Mouse (Mus musculus): ENCODE measurements around the gene Ctnnd2. TPM values are rescaled to one million over a fixed set of nuclear protein-coding genes. Genes with fewer than 3 reads are reported as not detected.

The Ctnnd2 gene
- polyA plus RNA-seq, 1 experiment from 2014 or later: 3.3 TPM

- Histone ChIP-seq H3K4me3 (replicated peaks) (no peak overlapping the region), H3K4me1 (replicated peaks) (no peaks in the 10 kb centered on the region), H3K27ac (no peak overlapping the region), H3K4me2 (no peak overlapping the region), H3K9ac (replicated peaks) (no peak overlapping the region), H3K36me3 (no peaks in the 10 kb centered on the region), H3K27me3 (no peaks in the 10 kb centered on the region), H3K9me3 (no peaks in the 10 kb centered on the region)
- no peak for ATAC-seq (ENCODE audit: insufficient number of reproducible peaks, insufficient read depth, low FRiP score, low TSS enrichment, low read depth)
- WGBS: 96% methylated on average over 3 of the region's 3 CpGs
These were observed 444.5 kb downstream of the Ctnnd2 start for GRCm38 (mm10) chr15:30616861-30617260.

GRCm38 (mm10) chr15:30617932-30618331 lies 445.5 kb downstream of the Ctnnd2 start:
- ATAC-seq (ENCODE audit: insufficient number of reproducible peaks, insufficient read depth, low FRiP score, low TSS enrichment, low read depth): no peak
- H3K4me1 ChIP-seq (replicated peaks): no peaks in the 10 kb centered on the region
- 71% methylated on average over 2 of the region's 2 CpGs for WGBS
- H3K27me3 ChIP-seq: no peaks in the 10 kb centered on the region
- H3K4me2 ChIP-seq: no peak overlapping the region
- H3K9me3 ChIP-seq: no peaks in the 10 kb centered on the region
- H3K27ac ChIP-seq: no peak overlapping the region
- no peak overlapping the region for H3K9ac ChIP-seq (replicated peaks)
- H3K36me3 ChIP-seq: no peaks in the 10 kb centered on the region
- H3K4me3 ChIP-seq (replicated peaks): no peak overlapping the region

DNA sequence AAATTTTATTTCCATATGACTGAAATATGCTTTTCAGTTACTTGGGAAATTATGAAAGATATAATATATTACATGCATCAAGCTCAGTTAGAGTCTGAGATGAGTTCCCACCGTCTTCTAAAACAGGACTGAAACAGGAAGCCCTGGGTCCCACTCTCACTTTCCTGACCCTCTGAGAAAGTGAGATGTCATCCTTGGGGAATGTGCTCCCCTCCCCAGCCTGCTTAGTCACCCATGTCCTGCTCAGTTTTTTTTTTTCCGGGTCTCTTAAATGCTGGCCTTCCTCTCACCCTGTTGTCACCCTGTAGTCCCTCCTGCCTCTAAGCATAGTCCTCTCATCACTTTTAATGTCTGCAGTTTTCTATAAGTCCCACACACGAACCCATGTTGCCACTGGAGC lies 456.1 kb downstream of the Ctnnd2 start:
- H3K9me3 ChIP-seq: no peaks in the 10 kb centered on the region
- no peaks in the 10 kb centered on the region for H3K27me3 ChIP-seq
- no peak overlapping the region for H3K4me3 ChIP-seq (replicated peaks)
- no peak overlapping the region for H3K27ac ChIP-seq
- 50% methylated on average over 3 of the region's 3 CpGs for WGBS
- no peaks in the 10 kb centered on the region for H3K36me3 ChIP-seq
- ATAC-seq (ENCODE audit: insufficient number of reproducible peaks, insufficient read depth, low FRiP score, low TSS enrichment, low read depth): no peak
- no peaks in the 10 kb centered on the region for H3K4me1 ChIP-seq (replicated peaks)
- H3K4me2 ChIP-seq: no peak overlapping the region
- H3K9ac ChIP-seq (replicated peaks): no peak overlapping the region

DNA sequence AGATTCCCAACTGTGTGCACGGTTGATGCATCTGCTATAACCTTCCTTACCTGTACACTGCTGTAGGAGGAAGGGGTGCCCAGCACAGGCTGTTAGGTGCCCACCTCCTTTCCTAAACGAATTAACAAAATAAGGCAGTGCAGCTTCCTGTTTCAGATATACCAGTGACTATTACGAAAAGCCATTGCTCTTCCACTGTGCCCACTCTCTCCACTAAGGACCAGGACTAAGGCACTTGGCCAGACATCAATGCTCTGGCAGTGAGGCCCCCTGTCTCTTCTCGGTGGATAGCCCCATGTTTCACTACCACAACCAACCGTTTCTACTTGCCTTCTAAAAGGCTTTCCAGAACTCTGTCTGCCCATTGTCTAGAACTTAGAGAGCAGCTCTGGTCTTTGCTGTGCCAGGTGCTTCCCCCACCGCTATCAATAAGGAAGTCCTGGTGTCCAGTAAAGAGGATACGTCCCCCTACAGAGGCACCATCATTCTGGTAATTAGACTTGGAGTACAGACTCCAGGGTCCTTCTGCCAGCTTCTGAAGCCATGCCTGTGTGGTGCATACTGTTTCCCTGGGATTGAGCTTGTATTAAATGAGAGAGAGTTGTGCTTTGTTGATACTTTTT lies 459.8 kb downstream of the Ctnnd2 start:
- H3K27me3 ChIP-seq: no peaks in the 10 kb centered on the region
- 81% methylated on average over 7 of the region's 7 CpGs for WGBS
- H3K27ac ChIP-seq: no peak overlapping the region
- H3K4me2 ChIP-seq: no peak overlapping the region
- no peaks in the 10 kb centered on the region for H3K4me1 ChIP-seq (replicated peaks)
- H3K4me3 ChIP-seq (replicated peaks): no peak overlapping the region
- ATAC-seq (ENCODE audit: insufficient number of reproducible peaks, insufficient read depth, low FRiP score, low TSS enrichment, low read depth): no peak
- no peaks in the 10 kb centered on the region for H3K36me3 ChIP-seq
- H3K9me3 ChIP-seq: no peaks in the 10 kb centered on the region
- no peak overlapping the region for H3K9ac ChIP-seq (replicated peaks)

GRCm38 (mm10) chr15:30633917-30634316 lies 461.5 kb downstream of the Ctnnd2 start:
- WGBS: 37% methylated on average over 2 of the region's 2 CpGs
- no peak overlapping the region for H3K27ac ChIP-seq
- H3K36me3 ChIP-seq: no peaks in the 10 kb centered on the region
- no peak overlapping the region for H3K9ac ChIP-seq (replicated peaks)
- H3K4me3 ChIP-seq (replicated peaks): no peak overlapping the region
- no peak for ATAC-seq (ENCODE audit: insufficient number of reproducible peaks, insufficient read depth, low FRiP score, low TSS enrichment, low read depth)
- no peaks in the 10 kb centered on the region for H3K4me1 ChIP-seq (replicated peaks)
- no peaks in the 10 kb centered on the region for H3K9me3 ChIP-seq
- H3K27me3 ChIP-seq: no peaks in the 10 kb centered on the region
- no peak overlapping the region for H3K4me2 ChIP-seq

DNA sequence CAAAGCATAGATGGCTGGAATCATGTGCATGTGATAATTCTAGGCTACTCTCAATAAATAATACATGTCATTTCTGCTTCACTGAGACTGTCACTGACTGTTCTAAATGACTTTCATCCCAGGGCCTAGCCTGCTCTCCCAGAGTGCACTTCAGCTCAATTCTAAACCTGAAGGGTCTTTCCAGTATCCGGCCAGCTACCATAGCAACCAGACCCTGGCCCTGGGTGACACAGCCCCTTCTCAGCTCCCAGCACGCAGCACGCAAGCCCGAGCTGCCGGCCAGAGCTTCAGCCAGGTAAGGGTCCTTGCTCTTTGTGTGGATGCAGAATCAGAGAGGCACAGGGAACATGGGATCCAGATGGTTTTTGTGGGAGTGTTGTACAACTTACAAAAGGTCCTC lies 462.1 kb downstream of the Ctnnd2 start:
- WGBS: 44% methylated on average over 5 of the region's 5 CpGs
- H3K27me3 ChIP-seq: no peaks in the 10 kb centered on the region
- ATAC-seq (ENCODE audit: insufficient number of reproducible peaks, insufficient read depth, low FRiP score, low TSS enrichment, low read depth): no peak
- no peak overlapping the region for H3K4me2 ChIP-seq
- no peaks in the 10 kb centered on the region for H3K4me1 ChIP-seq (replicated peaks)
- H3K27ac ChIP-seq: no peak overlapping the region
- H3K9me3 ChIP-seq: no peaks in the 10 kb centered on the region
- H3K9ac ChIP-seq (replicated peaks): no peak overlapping the region
- H3K4me3 ChIP-seq (replicated peaks): no peak overlapping the region
- no peaks in the 10 kb centered on the region for H3K36me3 ChIP-seq

- H3K9me3 ChIP-seq: no peaks in the 10 kb centered on the region
- no peaks in the 10 kb centered on the region for H3K4me1 ChIP-seq (replicated peaks)
- 84% methylated on average over 5 of the region's 5 CpGs for WGBS
- no peak overlapping the region for H3K4me2 ChIP-seq
- peaks cover 10% of the 10 kb centered on the region for H3K27me3 ChIP-seq
- no peak overlapping the region for H3K9ac ChIP-seq (replicated peaks)
- no peak overlapping the region for H3K4me3 ChIP-seq (replicated peaks)
- H3K27ac ChIP-seq: no peak overlapping the region
- ATAC-seq (ENCODE audit: insufficient number of reproducible peaks, insufficient read depth, low FRiP score, low TSS enrichment, low read depth): no peak
- H3K36me3 ChIP-seq: no peaks in the 10 kb centered on the region
These were observed 468.3 kb downstream of the Ctnnd2 start for GRCm38 (mm10) chr15:30640651-30641050.

- Histone ChIP-seq H3K4me3 (replicated peaks) (no peak overlapping the region), H3K36me3 (no peaks in the 10 kb centered on the region), H3K27ac (no peak overlapping the region), H3K27me3 (peaks cover 51% of the 10 kb centered on the region), H3K9me3 (no peaks in the 10 kb centered on the region), H3K9ac (replicated peaks) (no peak overlapping the region), H3K4me1 (replicated peaks) (no peaks in the 10 kb centered on the region; the same call in 1 of the 2 replicates), H3K4me2 (no peak overlapping the region)
- no peak for ATAC-seq (ENCODE audit: insufficient number of reproducible peaks, insufficient read depth, low FRiP score, low TSS enrichment, low read depth)
- WGBS: 40% methylated on average over 1 of the region's 1 CpGs
These were observed 473.3 kb downstream of the Ctnnd2 start for GRCm38 (mm10) chr15:30645688-30646087.

- no peaks in the 10 kb centered on the region; the same call in 1 of the 2 replicates for H3K4me1 ChIP-seq (replicated peaks)
- H3K4me2 ChIP-seq: peak overlapping the region; percentile 99
- peak overlapping the region; percentile 53 for H3K9ac ChIP-seq (replicated peaks)
- WGBS: 1% methylated on average over 92 of the region's 94 CpGs
- H3K27me3 ChIP-seq: peaks cover 51% of the 10 kb centered on the region
- H3K36me3 ChIP-seq: no peaks in the 10 kb centered on the region
- H3K4me3 ChIP-seq (replicated peaks): peak overlapping the region; percentile 60
- H3K27ac ChIP-seq: no peak overlapping the region
- ATAC-seq (ENCODE audit: insufficient number of reproducible peaks, insufficient read depth, low FRiP score, low TSS enrichment, low read depth): peak; percentile 45; the same call in 1 of the 2 replicates
- H3K9me3 ChIP-seq: no peaks in the 10 kb centered on the region
These were observed 474.4 kb downstream of the Ctnnd2 start for GRCm38 (mm10) chr15:30646501-30647431.

- 49% methylated on average over 7 of the region's 7 CpGs for WGBS
- peak overlapping the region; percentile 99; the same call in 1 of the 2 replicates for H3K4me2 ChIP-seq
- no peak overlapping the region for H3K27ac ChIP-seq
- no peaks in the 10 kb centered on the region for H3K9me3 ChIP-seq
- no peak overlapping the region for H3K4me3 ChIP-seq (replicated peaks)
- peaks cover 48% of the 10 kb centered on the region for H3K27me3 ChIP-seq
- no peaks in the 10 kb centered on the region for H3K36me3 ChIP-seq
- H3K4me1 ChIP-seq (replicated peaks): no peaks in the 10 kb centered on the region; the same call in 1 of the 2 replicates
- ATAC-seq (ENCODE audit: insufficient number of reproducible peaks, insufficient read depth, low FRiP score, low TSS enrichment, low read depth): no peak
- H3K9ac ChIP-seq (replicated peaks): no peak overlapping the region
These were observed 475.4 kb downstream of the Ctnnd2 start for GRCm38 (mm10) chr15:30647679-30648311.

GRCm38 (mm10) chr15:30649964-30650363 lies 477.6 kb downstream of the Ctnnd2 start:
- Histone ChIP-seq H3K4me1 (replicated peaks) (no peaks in the 10 kb centered on the region; the same call in 1 of the 2 replicates), H3K4me3 (replicated peaks) (no peak overlapping the region), H3K4me2 (no peak overlapping the region), H3K9me3 (no peaks in the 10 kb centered on the region), H3K27me3 (peaks cover 48% of the 10 kb centered on the region), H3K9ac (replicated peaks) (no peak overlapping the region), H3K36me3 (no peaks in the 10 kb centered on the region), H3K27ac (no peak overlapping the region)
- ATAC-seq (ENCODE audit: insufficient number of reproducible peaks, insufficient read depth, low FRiP score, low TSS enrichment, low read depth): no peak
- WGBS: 78% methylated on average over 6 of the region's 6 CpGs
